Mouse (Mus musculus) MEL (cell line): ENCODE data around the gene Hs3st6.
A peak's percentile ranks its signal among the peaks of the same experiment; 100 is the strongest.

Experiments
- CTCF ChIP-seq, 3 experiments: IDR thresholded peaks in 2 of 3; conservative IDR thresholded peaks in 1 of 3; 2 replicates each; pipeline ENCODE4 v1.5.1; 2011 to 2012; ENCODE audit warnings: low read length in 3 of 3, low read depth in 2 of 3, mild to moderate bottlenecking in 2 of 3, improper control_type of control experiment in 1 of 3, inconsistent platforms in 1 of 3, mixed read lengths in 1 of 3, moderate library complexity in 1 of 3; ENCODE audit not compliant: control insufficient read depth in 1 of 3, insufficient read depth in 1 of 3, poor library complexity in 1 of 3, severe bottlenecking in 1 of 3
- GATA1 ChIP-seq: IDR thresholded peaks from 2 replicates; pipeline ENCODE4 v1.6.1; 2011; ENCODE audit warnings: low read depth, low read length, improper control_type of control experiment
- UBTF ChIP-seq: IDR thresholded peaks from 2 replicates; pipeline ENCODE4 v1.6.1; 2012; ENCODE audit warnings: low read depth, mild to moderate bottlenecking, inconsistent platforms, low read length, improper control_type of control experiment, moderate library complexity, borderline replicate concordance; ENCODE audit not compliant: insufficient read depth
- USF1 ChIP-seq: IDR thresholded peaks from 2 replicates; pipeline ENCODE4 v1.6.1; 2014; ENCODE audit warnings: low read depth, mild to moderate bottlenecking, inconsistent platforms, low read length, improper control_type of control experiment, moderate library complexity

- TF ChIP-seq CTCF (IDR thresholded peaks at IDR 0.05 in 2 of 3, conservative IDR thresholded peaks at IDR 0.05 in 1 of 3; ENCODE audit: control insufficient read depth in 1 of 3, insufficient read depth in 1 of 3, low read depth in 2 of 3, low read length in 3 of 3, poor library complexity in 1 of 3, severe bottlenecking in 1 of 3): peak in 2 of 3 experiments; percentile 14 to 21; a peak in 2 of 6 replicates
- no peak for TF ChIP-seq UBTF
- TF ChIP-seq USF1: no peak
- TF ChIP-seq GATA1: no peak
These were observed 15.5 kb upstream of the Hs3st6 start for GRCm38 (mm10) chr17:24737135-24737810.
